Mouse (Mus musculus): ENCODE data around the gene Tmem200a.

GRCm38 (mm10) chr10:25918103-25918502 lies 160.7 kb downstream of the Tmem200a start:
- TF ChIP-seq CTCF (IDR thresholded peaks at IDR 0.05; ENCODE audit: low read depth, low read length) (no peak), EP300 (IDR thresholded peaks at IDR 0.05; ENCODE audit: insufficient read depth, low read depth, low read length) (no peak), POLR2A (IDR thresholded peaks at IDR 0.05; ENCODE audit: insufficient read depth, low read length) (no peak)
